22 mouse cellular contexts compared by ENCODE assay signal in the genomic region with DNA sequence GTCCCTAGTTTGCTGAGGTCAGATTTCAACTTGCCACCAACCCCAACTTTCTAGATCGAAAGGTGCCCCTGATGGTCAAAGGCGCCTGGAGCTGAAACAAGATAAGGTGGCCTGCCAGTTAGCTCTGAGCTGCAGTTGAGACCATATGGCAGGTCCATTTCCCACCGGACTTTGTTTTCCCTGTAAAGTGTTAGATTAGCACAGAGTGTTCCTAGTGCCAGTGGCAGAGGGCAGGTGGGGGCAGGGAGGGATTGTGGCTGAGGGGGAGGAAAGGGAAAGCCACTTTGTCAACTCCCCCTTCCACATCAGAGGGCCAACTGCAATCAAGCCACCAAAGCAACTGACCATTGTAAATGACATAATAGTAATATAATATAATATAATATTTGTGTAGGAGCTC. TPM values are rescaled to one million over a fixed set of nuclear protein-coding genes. Genes with fewer than 3 reads are reported as not detected.
DNase-seq lines count a peak whose midpoint lies in the region; ATAC-seq and TF ChIP-seq lines count a peak whose summit lies in the region.
"Had no signal": no experiment of that assay in that cellular context is flagged by ENCODE, and none has a peak within 500 bp of the region (broad histone marks: within the 10 kb centered on the region; RNA-seq: fewer than 3 reads in every experiment).

No protein-coding gene starts in this region.

- TF ChIP-seq CTCF in kidney, adult 2 months (conservative IDR thresholded peaks at IDR 0.05; ENCODE audit: insufficient read depth, insufficient read length, low read depth, low read length) = no peak
- TF ChIP-seq CTCF in liver, postnatal 0 days (IDR thresholded peaks at IDR 0.05; ENCODE audit: low read depth) = no peak

- H3K27ac ChIP-seq in kidney, adult 2 months (ENCODE audit: insufficient read depth, low read depth, low read length) = no peak overlapping the region
- no peak overlapping the region for H3K27ac ChIP-seq in kidney, embryonic 14.5 days (ENCODE audit: low read depth, low read length)
- no peak overlapping the region for H3K27ac ChIP-seq in liver, postnatal 0 days (ENCODE audit: low read depth)
- H3K27ac ChIP-seq: forebrain, embryonic 13.5 days; heart, embryonic 13.5 days; hindbrain, embryonic 10.5 days; neural tube, embryonic 15.5 days; stomach, embryonic 15.5 days had no signal

- H3K9ac ChIP-seq in kidney, embryonic 14.5 days (ENCODE audit: low read depth, low read length) = no peak overlapping the region
- no peak overlapping the region for H3K9ac ChIP-seq in liver, postnatal 0 days (replicated peaks)
- H3K9ac ChIP-seq: forebrain, embryonic 13.5 days; heart, embryonic 13.5 days; neural tube, embryonic 15.5 days; stomach, embryonic 15.5 days had no signal

- H3K4me2 ChIP-seq in kidney, embryonic 14.5 days (replicated peaks; ENCODE audit: low read depth, low read length) = no peak overlapping the region
- H3K4me2 ChIP-seq in liver, postnatal 0 days (ENCODE audit: low read depth, low read length) = no peak overlapping the region
- H3K4me2 ChIP-seq: forebrain, embryonic 13.5 days; heart, embryonic 13.5 days; midbrain, embryonic 11.5 days; neural tube, embryonic 15.5 days; stomach, embryonic 15.5 days had no signal

- TF ChIP-seq POLR2A in kidney, adult 2 months (IDR thresholded peaks at IDR 0.05; ENCODE audit: low read depth, low read length) = no peak

- no peaks in the 10 kb centered on the region for H3K4me1 ChIP-seq in kidney, adult 2 months (ENCODE audit: control insufficient read depth, insufficient read depth, low read length)
- H3K4me1 ChIP-seq in kidney, embryonic 14.5 days (ENCODE audit: control insufficient read depth, insufficient read depth, low read length) = 0 out of 2 replicates have a peak, but pooled peaks cover 3% of the 10 kb centered on the region
- peaks cover 6% of the 10 kb centered on the region; the same call in 1 of the 2 replicates for H3K4me1 ChIP-seq in liver, postnatal 0 days (ENCODE audit: insufficient read depth)
- H3K4me1 ChIP-seq: forebrain, embryonic 13.5 days; neural tube, embryonic 15.5 days; stomach, embryonic 15.5 days had no signal

- H3K9me3 ChIP-seq in kidney, embryonic 14.5 days (ENCODE audit: control insufficient read depth, low read length) = no peaks in the 10 kb centered on the region
- H3K9me3 ChIP-seq in liver, postnatal 0 days (ENCODE audit: low read length) = no peaks in the 10 kb centered on the region
- H3K9me3 ChIP-seq: forebrain, embryonic 13.5 days; heart, embryonic 13.5 days; hindbrain, embryonic 10.5 days; neural tube, embryonic 15.5 days; stomach, embryonic 15.5 days had no signal

- no peak for ATAC-seq in kidney, embryonic 14.5 days (ENCODE audit: low FRiP score, low TSS enrichment)
- peak; percentile 74 for ATAC-seq in liver, postnatal 0 days
- ATAC-seq: forebrain, embryonic 13.5 days; hindbrain, embryonic 16.5 days; intestine, embryonic 16.5 days; lung, postnatal 0 days had no signal

- no peaks in the 10 kb centered on the region for H3K27me3 ChIP-seq in kidney, adult 2 months (replicated peaks; ENCODE audit: control insufficient read depth, insufficient read depth, low read length)
- H3K27me3 ChIP-seq in kidney, embryonic 14.5 days (ENCODE audit: control insufficient read depth, insufficient read depth, low read length) = no peaks in the 10 kb centered on the region
- H3K27me3 ChIP-seq in liver, postnatal 0 days (ENCODE audit: insufficient read depth, low read length) = no peaks in the 10 kb centered on the region
- H3K27me3 ChIP-seq: forebrain, embryonic 13.5 days; heart, embryonic 13.5 days; neural tube, embryonic 15.5 days; stomach, embryonic 15.5 days had no signal

- TF ChIP-seq EP300 in liver, postnatal 0 days (IDR thresholded peaks at IDR 0.05; ENCODE audit: low read depth) = no peak

- whole genome bisulfite sequencing in kidney, adult 2 months = 45% methylated on average over 3 of the region's 3 CpGs
- 25% methylated on average over 3 of the region's 3 CpGs for WGBS in kidney, embryonic 14.5 days
- 36% methylated on average over 3 of the region's 3 CpGs for WGBS in liver, postnatal 0 days (ENCODE audit: insufficient replicate concordance)

- H3K4me3 ChIP-seq in kidney, adult 2 months (ENCODE audit: insufficient read depth, low read depth, low read length) = no peak overlapping the region
- H3K4me3 ChIP-seq in kidney, embryonic 14.5 days (ENCODE audit: low read length) = no peak overlapping the region
- no peak overlapping the region for H3K4me3 ChIP-seq in liver, postnatal 0 days (ENCODE audit: low read depth, low read length)
- H3K4me3 ChIP-seq: forebrain, embryonic 13.5 days; heart, embryonic 13.5 days; hindbrain, embryonic 10.5 days; neural tube, embryonic 15.5 days; stomach, embryonic 15.5 days had no signal

- intact Hi-C loops in heart, postnatal 10 days (cut with DNase I) = no loop called here

- no peaks in the 10 kb centered on the region for H3K36me3 ChIP-seq in kidney, adult 2 months (ENCODE audit: control insufficient read depth, insufficient read depth, low read length)
- no peaks in the 10 kb centered on the region for H3K36me3 ChIP-seq in kidney, embryonic 14.5 days (ENCODE audit: control insufficient read depth, insufficient read depth, low read length)
- H3K36me3 ChIP-seq in liver, postnatal 0 days (replicated peaks; ENCODE audit: insufficient read depth, low read length) = no peaks in the 10 kb centered on the region
- H3K36me3 ChIP-seq: heart, embryonic 13.5 days; hindbrain, embryonic 10.5 days; neural tube, embryonic 15.5 days; stomach, embryonic 15.5 days had no signal

- DNase-seq in adrenal gland, postnatal 14 days = peak; percentile 42
- no peak for DNase-seq in adrenal gland, adult 18-20 months (ENCODE audit: low spot score in 2 of 2)
- peak; percentile 43 to 74 for DNase-seq in heart, adult 18-20 months
- no peak for DNase-seq in heart, postnatal 10 days
- DNase-seq in kidney, adult 2 months = peak; percentile 24
- peak; percentile 41 for DNase-seq in liver, postnatal 0 days
- DNase-seq in liver = no peak
- DNase-seq: cerebellum, adult 11-12 months; right cerebral cortex, adult 18-20 months; right cerebral cortex, postnatal 4 days; thymus, adult 18-20 months; thymus, postnatal 36 days had no signal

RNA-seq across cellular contexts. Expression of gene Adgrf5, which starts 26.9 kb away (rescaled TPM):
- total RNA-seq in adrenal gland, postnatal 14 days (2021) = 151 and 182 TPM in 2 replicates
- total RNA-seq in adrenal gland, adult 18-20 months (2021) = 10 to 100 TPM; 74.1 to 80.3 TPM
- 100 to 1,000 TPM; 168 to 185 TPM for total RNA-seq in heart, adult 18-20 months (2021)
- 100 to 1,000 TPM; 219 to 248 TPM for total RNA-seq in heart, postnatal 10 days (2021)
- 35.5 and 41.7 TPM in 2 replicates for polyA plus RNA-seq in kidney, adult 2 months (2012; rRNA removed)
- 6.1 and 16.2 TPM in 2 replicates for polyA plus RNA-seq in kidney, embryonic 14.5 days (2014; fragmentation: Nextera tagmentation; extraction: Ambion mirVana)
- 2.5 and 3.5 TPM in 2 replicates for polyA plus RNA-seq in liver, postnatal 0 days (2015; fragmentation: Nextera tagmentation; extraction: Ambion mirVana)

Comparison
In these comparisons a context has a peak if more than half of its experiments do, and no peak if none do; other contexts are left out.
1. DNase-seq: peak in adrenal gland, postnatal 14 days (single experiment), heart, adult 18-20 months (2 of 2), kidney, adult 2 months (single experiment) and liver, postnatal 0 days (single experiment); none in adrenal gland, adult 18-20 months (0 of 2), heart, postnatal 10 days (0 of 2) and liver (single experiment).